Mouse (Mus musculus): ENCODE results near the gene Foxi1.

The Foxi1 gene

DNA sequence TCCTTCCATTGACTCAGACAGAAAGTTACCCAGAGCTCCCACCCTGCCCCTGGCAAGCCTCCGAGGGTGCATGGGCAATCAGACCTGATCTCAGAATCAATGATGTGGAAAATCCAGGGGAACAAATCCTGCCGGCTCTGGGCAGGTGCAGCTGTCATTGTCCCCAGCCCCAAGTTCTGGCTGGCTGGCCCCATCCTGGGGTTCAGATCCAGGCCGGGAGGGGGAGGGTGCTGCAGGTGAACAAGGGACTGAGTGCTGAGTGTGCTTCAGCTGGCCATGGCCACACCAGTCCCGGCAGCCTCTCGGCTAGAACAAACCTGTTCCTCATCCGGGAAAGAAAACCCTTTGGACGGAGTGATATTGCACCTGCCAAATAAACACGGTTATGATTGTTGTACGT is 49.0 kb downstream of the Foxi1 start:
- no peak for DNase-seq (ENCODE audit: low spot score)

DNA sequence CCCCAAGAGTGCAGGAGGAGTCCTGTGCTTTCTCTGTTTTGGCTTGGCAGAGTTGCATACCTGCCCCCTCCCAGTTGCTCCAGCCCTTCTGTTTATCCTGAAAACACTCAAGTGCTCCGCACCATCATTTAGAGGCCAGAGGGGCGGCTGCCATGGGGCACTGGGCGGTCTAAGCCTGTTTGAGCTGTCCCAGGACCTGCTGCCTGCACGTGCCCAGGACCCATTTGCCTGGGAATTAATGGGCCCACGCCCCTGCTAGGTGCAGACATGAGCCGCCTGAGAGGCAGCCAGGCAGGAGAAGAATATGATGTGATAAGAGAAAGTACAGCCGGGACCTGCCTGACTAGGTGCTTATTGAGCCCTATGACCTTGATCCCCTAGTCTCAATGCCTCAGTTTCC is 52.7 kb downstream of the Foxi1 start:
- DNase-seq (ENCODE audit: low spot score): no peak

Measured in urinary bladder, postnatal 10 days (tissue).